Mouse (Mus musculus) forelimb bud, embryonic 11.5 days (tissue): ENCODE data around the gene Plekhf1.

Source experiments
- DNase-seq: peaks from one replicate; pipeline ENCODE4 v3.0.0-alpha.2; 2012; ENCODE audit warnings: low read depth, low spot score

Plekhf1 gene

DNA sequence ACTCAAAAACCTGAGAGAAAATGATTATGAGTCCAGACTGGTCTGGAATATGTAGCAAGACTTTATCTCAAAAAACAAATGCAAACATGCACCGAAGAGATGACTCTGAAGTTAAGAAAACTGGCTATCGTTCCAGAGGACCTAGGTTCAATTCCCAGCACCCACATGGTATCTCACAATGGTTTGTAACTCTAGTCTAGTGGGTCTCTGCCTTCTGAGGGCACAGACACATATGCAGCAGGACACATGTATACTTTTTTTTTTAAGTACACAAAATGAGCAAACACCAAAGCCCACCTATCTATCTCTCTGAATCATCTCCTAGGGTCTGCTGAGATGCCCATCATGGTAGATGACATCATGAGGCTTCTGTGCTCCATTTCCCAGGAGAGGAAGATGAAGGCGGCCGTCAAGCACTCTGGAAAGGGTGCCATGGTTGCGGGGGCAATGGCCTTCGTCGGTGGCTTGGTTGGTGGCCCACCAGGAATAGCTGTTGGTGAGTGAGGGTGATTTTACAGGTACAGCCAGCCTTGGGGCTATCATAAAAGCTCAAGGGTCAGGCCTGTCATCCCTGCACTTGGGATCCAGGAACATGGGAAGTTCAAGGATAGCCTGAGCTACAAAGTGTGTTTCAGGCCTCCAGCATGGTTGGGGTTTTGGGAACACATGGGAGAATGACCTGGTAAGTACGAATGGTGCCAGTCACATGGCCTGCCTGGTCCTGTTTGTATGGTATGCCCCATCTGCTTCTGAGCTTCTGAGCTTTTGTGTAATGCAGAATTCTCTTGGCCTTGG is 39.3 kb downstream of the Plekhf1 start:
- peak; percentile 40 for DNase-seq

DNA sequence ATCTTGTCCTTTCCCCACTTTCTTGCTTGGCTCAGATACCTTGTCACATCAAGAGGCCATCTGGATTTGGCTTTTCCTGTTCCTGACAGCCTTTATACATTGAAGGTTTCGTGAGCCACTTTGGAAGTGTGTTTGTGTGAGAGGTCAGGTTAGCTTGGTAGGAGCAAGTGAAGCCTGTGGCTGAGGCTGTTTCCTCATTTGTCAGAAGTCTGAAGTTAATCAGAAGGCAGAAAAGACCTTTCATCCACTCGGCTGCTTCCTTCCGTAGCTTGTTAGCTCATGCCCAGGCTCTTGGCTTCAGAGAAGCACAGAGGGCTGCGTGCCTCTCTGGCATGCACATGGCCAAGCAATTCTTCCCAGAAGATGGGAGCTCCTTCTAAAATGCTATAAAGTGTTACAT is 40.0 kb downstream of the Plekhf1 start:
- peak; percentile 31 for DNase-seq

DNA sequence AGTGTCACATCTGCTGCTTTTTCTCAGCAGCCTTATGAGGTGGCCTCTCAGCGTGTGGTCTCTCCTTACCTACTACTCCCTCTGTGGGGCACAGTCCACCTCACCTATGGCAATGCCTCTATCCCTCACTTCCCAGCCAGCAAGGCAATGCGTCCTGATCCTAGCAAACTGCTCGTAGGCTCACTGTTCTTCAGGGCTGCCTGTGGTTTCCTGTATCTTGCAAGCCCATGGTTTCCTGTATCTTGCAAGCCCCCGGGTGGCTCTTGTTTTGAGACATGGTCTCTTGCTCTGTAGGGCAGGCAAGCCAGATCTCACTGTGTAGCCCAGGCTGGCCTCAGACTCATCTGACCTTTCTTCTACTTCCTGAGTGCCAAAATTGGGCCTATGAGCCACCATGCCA is 41.0 kb downstream of the Plekhf1 start:
- DNase-seq: no peak

DNA sequence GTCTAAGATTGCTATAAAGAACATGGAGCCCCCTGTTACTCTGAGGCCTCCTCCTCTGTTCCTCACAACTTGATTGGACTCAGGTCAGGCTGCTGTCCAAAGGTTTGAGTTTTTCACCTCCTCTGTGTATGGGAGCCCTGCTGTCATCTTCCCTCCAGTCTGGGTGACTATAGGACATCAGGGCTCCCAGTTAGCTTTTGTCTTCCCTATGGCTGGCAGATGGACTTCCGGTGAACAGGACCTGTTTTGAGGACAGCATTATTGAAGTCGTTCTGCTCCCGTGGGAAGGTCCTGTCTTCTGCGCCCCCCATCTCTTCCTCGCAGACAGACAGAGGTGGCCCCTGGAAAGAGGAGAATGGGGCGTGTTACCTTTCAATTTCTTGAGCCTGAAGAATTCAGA is 43.0 kb downstream of the Plekhf1 start:
- peak; percentile 31 for DNase-seq

DNA sequence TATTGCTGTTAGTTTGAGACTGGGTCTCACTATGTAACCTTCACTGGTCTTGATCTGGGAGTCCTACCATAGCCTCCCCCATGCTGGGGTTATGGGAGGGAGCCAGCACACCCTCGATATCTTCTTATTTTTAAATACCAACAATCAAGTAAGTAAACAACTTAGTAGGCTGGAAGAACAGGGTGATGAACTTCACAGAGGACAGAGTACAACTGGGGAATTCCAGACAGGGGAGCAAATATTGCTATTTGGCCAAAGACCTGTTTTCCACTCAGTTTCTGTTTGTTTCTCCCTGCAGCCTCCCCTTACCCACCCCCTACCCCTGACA is 43.4 kb downstream of the Plekhf1 start:
- no peak for DNase-seq

DNA sequence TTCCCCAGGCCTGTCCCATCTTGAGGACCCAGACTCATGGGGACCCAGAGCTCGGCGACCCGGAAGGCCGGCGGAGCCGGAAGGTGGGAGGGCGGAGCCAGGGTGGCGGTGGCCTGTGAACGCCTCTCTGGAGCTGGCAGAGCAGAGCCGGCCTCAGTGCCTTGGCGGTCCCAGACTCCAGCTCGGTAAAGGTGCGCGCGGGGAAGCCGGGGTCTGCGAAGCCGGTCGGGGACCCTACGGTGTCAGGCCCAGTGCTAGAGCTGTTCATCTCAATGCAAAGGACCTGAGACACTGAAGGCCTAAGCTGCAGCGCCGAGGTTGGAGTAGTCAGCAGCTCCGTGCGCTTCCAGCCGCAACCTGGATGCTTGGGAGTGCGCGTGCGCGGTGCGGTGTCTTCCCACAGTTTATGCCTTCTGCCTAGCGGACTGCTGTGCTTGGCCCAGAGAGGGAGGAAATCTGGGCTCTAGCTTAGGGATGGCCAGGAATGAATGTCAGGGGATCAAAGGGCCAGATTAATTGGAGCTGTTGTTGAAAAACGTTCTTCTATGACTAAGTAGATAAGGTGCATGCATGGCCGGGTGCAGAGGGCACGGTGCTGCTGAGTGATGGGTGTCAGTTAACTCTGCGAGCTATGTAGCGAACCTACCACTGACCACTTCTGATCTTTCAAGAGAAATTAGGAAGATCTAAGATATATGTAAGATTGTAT is 44.0 kb downstream of the Plekhf1 start:
- peak; percentile 87 for DNase-seq

DNA sequence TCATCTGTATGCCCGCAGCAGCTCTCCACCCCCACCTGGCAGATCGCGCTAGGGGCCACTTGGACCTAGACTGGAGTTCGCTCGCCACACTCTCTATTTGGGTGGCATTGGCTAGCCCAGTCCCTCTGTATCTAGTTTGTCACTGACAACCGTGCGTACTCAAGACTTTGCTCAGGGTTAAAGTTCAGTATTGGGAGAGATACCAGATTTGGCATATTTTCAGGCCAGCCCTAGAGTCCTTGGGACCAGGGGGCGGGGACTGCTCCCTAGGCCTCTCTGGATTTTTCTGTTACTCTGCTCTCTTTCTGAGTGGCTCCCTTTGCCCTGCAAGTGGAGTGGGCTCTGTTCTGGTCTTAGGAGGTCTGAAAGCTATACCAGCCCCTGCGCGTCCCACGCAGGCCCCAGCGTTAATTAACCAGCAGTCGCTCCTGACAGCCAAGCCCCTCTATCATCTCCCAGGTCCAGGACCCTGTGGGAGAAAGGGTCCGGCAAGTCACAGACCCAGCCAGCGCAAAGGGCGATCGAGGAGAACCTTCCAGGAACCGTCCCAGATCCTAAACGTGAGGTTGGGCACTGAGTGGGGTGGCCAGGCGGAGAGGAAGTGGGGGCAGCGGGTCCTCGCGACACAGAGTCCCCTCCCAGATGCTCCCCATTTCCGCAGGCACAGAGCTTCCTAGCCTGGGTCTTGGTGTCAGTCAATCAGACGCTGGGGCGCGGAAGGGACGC is 44.7 kb downstream of the Plekhf1 start, which contains the start of gene 1600014C10Rik:
Gene 1600014C10Rik (plus strand): TSS at position 256 of the 726 bp plus-strand sequence.
- DNase-seq: peak; percentile 43

DNA sequence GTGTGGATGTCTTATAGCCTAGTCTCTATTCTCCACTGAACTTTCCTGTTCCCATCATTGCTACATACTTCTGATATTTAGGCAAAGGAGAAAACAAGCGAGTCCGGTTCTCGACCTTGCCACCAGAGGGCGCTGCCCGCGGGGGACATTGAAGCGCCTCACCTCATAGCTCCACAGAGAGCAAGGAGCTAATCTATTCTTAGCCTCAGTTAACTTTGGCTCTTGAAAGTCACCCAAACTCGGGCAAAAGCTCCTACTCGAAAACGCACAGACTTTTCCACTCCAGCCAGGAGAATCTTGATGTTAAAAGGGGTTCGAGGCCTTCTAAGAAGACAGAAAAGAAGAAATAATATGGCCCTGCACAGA is 45.2 kb downstream of the Plekhf1 start:
- peak; percentile 84 for DNase-seq

DNA sequence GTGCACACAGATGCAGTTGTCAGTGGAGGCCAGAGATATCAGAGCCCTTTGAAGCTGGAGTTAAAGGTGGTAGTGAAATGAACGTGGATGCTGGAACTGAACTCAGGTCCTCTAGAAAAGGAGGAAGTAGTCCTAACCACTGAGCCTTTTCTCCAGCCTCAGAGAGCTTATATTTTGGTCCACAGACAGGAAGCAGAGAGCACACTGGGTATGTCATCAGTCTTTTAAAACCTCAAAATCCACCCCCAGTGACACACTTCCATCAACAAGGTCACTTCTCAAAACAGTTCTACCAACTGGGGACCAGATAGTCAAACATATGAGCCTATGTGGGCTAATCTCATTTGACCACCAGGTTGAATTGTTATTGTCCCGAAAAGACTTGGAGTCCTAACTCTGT is 46.5 kb downstream of the Plekhf1 start:
- no peak for DNase-seq

DNA sequence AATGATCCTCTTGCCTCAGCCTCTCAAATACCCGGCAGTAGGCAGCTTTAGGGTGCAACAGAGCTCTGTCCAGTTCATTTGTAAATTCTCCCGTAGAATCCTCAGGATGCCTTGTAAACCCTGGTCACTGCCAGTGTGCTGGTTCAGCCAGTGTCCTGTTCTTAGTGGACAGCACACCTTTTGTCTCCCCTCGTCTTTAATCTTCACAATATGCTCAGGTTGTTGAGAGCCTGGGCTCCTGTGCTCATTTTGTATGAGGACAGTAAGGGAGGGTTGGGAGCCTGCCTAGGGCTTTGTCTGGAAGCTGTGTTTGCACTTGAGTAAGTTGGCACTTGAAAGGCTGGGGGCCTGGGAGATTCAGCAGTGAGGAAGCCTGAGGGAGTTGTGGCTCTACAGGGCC is 47.9 kb downstream of the Plekhf1 start:
- DNase-seq: peak; percentile 37

DNA sequence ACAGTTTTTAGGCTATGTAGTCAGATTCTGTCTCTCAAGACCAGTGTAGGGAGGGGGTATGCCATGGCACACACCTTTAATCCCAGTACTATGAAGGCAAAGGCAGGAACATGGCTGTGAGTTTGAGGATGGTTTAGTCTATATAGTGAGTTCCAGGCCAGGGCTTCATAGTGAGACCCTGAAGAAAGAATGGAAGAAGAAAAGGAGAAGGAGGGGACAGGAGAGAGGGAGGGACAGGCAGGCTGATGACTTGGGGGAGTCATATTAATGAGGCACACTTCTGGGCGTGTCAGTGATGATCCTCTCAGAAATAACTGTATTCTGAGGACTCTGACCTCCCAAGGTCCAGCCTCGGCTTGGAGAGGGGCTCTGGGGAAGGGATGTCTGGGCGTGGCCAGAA is 51.8 kb downstream of the Plekhf1 start:
- peak; percentile 25 for DNase-seq

DNA sequence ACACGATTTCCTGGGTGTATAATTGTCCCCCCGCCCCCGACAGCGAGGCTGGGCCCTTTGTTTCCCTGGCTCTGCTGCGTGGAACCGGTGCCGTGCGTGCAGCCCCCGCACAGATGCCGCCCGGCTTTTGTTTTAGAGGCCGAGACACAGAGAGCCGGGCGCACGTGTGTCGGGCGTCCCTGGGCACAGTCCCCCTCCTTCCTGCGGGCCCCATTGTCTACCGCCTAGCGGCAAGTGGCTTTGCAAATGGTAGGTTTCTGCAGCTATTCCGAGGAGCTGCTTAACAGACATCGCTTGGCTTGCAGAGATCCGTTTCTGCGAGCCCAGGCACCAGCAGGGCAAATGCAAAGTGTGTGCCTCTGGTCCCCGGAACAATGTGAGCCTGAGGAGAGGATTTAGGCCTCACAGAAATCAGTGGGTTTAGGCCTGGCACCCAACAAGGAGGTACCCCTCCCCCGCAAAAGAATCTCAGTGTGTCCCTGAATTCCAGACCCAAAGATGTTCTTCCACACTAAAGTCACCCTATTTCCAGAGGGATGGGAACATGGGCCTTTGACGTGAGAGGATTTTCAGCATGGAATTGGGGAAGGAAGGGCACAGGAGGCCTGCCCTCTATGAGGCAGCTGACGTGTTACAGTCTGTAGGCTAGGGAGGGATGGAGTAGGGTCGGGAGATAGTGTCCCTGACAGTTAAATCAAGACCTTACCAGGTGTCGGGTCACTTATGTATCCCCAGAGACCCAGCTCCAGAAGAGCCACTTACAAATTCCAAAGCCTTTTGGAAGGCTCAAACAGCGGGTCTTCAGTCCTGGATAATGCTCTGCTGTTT is 53.3 kb downstream of the Plekhf1 start:
- no peak for DNase-seq

DNA sequence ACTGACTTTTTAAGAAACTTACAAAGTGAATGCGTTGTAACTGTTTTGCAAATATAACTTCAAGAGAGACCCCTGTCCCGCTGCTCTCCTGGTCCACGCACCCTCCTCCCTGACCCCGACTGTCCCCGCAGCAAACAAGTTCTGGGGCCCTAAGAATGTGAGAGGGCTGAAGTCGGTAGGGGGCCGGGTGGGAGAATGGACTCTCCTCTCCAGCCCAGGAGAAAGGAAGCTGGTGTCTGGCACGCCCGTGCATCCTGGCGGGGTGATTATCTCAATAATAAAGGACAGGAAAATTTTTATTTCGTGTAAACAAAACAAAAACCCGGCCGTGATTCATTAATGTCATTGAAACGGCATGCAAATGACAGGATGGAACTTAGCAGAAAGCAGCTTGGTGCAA is 53.9 kb downstream of the Plekhf1 start:
- DNase-seq: no peak

DNA sequence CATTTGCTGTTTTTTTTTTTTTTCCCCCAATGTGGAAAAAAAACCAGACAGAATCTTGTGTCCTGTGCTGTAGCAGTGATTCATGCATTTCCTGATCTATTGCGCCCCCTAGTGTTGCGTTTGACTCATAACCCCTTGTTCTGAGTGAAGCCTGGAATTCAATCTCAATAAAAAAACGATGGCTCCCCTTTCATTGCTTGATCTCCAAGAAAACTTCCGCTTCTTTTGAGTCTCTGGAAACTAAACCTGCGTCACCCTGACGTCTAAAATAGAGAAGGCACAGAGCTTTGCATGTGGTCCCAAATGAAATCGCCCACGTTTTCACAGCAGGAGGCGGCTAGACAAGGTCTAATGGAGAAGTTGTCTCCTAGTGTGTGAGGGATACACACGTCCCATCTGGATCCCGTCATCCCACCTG is 60.1 kb downstream of the Plekhf1 start:
- peak; percentile 77 for DNase-seq
